Mouse (Mus musculus) layer of hippocampus, adult 11-12 months (tissue): ENCODE data around the gene F830045P16Rik.
"Not testable (repeated sequence)": the region's sequence is repeated elsewhere in the genome, so short reads cannot be mapped to it uniquely, and the experiment has no call there.

ENCODE experiments used
- DNase-seq: peaks from one replicate; pipeline ENCODE4 v3.0.0; 2022; ENCODE audit warnings: low spot score

The F830045P16Rik gene

DNA sequence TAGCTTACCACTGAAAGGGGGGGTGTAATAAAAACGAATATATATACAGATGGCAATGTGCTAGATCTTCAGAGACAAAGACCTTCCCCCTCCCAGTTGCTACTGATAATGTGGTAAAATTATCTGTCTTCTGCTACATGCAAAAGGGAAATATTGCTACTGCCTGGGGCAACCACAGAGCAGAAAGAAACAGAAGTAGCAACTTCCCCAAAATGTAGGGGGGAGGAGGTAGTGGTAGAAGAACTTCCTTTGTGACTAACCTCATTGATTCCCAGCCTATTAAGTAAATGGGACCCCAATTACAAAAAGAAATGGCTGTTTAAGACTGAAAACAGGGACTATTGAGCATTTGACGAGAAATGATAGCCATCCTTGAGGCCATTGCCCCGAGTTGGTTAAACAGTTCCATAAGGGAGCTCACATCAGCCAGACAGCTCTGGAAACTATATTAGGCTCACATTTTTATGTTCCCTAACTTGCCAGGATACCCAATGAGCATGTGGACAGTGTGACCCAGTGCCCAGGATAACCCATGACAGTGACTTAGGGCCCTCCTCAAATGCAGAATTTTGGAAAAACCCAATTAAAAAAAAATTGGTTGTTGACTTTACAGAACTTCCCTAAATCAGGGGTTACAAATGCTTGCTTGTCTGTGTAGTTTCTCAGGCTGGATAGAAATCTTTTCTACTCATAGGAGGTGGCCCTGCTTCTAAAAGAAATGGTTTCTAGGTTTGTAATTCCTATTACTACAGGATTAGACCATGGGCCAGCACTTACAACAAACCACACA, 46.7 kb downstream of the F830045P16Rik start:
- no peak for DNase-seq

DNA sequence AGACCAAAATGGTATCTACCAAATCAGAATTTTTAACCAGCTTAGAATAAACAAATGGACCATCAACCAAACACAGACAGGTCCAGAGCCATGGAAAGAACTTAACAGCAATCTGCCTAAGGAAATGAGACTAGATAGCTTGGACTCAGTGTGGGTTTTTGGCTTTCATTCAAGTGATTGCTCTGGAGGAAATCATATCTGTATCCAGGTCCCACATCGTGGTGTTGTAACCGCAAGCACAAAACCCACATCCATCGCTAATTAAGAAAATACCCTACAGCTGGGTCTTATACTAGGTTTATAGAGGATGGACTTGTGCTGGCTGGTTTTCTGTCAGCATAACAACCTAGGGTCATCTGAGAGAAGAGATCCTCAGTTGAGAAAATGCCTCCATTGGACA, 53.3 kb downstream of the F830045P16Rik start:
- no peak for DNase-seq

DNA sequence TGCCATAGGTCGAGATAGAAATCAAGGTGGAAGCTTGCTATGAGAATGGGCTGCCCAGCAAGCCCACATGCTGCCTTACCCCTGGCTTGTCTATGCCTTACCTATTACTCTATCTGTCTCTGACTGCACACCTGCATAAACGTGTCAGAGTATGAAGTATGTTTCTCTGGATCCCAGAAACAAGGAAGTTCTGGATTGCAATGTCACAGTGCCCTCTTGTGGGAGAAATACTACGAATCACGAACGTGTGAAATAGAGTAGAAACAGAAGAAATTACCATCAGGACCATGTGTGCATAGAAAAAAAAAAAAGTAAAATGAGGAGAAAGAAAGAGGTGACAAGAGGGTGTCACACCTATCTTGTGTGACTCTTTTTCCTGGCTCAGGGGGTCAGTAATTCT, 64.5 kb downstream of the F830045P16Rik start:
- peak; percentile 47 for DNase-seq

DNA sequence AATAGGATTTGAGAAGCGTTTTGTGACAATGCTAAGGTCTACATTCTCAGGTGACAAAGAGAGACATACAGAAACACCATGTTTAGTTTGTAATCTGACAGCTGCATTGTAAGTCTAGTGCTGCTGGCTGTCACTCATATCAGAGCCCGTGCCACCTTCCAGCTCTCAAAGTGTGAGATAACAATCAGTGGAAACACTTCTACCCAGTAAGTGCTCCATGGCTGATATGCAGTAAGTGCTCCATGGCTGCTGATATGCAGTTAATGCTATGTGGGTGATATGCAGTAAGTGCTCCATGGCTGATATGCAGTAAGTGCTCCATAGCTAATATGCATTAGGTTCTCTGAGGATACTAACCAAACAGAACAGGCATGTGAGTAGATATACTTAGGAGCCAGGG, 65.6 kb downstream of the F830045P16Rik start:
- DNase-seq, result no peak

DNA sequence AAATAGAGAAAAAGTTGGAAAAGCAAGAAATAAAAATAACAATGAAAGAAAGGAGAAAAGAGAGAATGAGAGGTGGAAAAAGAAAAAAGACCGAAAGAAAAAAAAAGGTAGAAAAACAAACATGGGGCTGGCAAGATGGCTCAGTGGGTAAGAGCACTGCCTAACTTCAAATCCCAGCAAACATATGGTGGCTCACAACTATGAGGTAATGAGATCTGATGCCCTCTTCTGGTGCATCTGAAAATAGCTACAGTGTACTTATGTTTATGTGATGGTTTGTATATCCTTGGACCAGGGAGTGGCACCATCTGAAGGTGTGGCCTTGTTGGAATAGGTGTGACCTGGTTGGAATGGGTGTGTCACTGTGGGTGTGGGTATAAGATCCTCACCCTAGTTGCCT, 97.6 kb downstream of the F830045P16Rik start:
- DNase-seq, result not testable (repeated sequence)

DNA sequence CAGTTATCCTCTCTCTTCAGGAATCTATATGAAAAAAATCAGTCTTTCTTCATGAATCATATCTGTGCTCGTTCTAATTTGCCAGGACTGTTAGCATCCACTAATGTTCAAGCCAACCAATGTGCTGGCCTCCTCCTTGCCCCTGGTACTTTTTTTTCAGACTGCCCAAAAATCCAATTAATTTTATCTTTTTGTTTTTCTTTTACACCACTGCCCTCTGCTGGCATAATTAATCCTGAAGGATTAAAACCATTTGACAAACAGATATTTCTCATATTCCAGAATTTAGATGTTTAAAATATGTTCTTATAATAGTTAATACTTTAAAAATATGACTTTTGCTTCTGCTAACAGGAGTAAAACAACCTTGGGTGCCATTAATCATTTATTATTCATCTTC, 101.2 kb downstream of the F830045P16Rik start:
- DNase-seq, result no peak

DNA sequence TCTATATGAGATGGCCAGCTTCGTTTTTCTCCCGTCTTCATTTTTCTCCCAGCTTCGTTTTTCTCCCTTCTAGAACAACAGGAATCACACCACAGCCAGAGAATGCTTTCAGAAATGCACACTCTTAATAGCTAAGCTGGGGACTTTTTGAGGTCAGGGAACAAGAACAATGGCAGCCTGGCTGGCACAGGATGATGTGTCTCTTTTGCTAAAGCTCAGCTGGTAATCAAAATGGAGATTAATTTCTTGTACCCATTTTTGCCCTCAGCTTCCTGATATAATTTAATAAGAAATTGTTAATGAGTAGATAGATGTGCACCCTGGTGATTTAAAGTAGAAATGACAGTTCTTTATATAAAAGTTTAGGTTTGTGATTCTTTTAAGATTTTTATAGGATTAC, 112.7 kb downstream of the F830045P16Rik start:
- DNase-seq, result no peak

DNA sequence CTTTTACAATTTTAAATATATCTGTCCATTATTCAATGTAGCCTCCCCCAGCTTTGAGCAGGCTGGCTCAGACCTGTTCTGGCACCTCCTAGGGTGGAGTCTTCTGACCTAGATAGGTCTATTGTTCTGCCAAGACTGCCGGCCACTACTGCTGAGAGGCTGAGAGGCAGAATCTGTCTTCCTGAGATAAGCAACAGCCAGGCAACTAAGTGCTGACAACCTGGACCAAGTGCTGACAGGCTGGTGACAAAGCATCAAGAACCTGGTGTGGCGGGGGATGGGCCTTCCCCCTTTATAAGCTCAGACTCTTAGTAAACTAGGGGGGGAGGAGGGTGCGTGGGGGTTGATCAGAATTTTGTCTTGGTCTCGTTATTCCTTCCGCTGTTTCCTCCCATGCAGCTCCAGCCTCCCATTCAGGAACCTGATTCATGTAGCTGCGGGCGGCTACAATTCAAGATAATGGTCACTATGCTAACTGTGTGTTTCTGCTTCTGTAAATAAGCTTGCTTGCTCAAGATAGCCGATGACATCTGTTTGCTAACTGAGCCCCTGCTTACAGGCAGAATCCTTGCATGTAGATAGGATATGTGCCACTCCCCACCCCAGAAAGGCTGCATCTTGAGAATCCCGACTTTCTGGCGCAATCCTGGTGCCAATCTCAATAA, 115.4 kb downstream of the F830045P16Rik start:
- no peak for DNase-seq

DNA sequence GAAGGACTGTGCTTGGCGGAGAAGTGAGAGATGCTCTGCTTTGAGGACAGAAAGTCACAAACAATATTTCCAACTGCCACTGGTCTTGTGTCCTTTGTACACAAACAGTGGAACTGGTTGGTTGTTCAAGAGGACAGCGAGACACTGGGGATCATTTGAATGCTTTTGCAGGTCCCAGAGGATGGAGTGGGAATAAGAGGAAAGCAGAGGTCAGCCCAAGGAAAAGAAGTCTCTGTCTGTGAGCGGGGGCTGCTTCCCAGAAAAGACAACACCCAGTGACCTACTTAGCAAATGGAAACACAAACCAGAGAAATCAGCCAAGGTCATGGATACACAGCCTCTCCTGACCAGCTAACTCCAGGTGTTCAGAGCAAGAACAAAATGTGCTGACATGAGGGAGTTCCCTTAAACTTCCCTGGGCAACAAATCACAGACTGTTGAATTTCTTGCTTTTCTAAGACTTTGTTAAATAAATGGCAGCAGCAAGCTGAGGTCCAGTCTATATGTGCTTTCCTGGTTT, 117.0 kb downstream of the F830045P16Rik start:
- no peak for DNase-seq

DNA sequence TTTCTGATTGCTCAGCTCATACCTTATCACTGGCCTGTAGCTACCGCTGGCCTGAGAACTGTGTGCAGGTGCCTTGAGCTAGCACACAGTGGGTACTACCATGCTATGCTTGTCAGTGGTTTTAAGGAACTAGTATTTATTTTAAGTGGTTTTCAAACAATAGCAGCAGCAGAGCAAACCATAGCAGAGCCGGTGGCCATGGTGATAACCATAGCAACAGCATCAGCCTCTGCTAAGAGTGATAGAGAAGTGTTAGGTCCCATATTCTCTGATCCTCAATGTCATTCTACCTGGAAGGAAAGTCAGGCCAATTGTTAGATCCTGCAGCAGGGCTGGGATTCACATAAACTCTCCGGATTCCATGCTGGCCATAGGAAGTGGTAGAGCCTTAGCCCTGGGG, 121.8 kb downstream of the F830045P16Rik start:
- DNase-seq, result no peak

DNA sequence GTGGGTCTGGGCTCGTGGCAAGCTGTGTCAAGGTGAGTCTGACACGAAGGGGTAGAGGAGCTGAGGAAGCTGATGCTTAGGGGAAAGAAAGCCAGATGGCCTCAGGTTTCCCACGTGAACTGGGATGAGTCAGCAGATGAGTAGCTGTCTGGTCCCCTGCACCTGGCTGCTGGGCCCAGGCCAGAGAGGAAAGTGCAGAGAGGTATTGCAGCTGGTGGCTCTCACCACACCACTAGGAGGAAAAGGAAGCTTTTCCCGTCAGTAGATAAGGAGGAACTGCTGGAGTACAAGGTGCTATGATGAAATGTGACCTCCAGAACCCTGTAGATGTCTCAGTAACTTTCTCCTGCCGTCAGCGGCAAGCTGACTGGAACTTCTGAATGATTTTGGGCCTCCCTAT, 122.9 kb downstream of the F830045P16Rik start:
- no peak for DNase-seq

DNA sequence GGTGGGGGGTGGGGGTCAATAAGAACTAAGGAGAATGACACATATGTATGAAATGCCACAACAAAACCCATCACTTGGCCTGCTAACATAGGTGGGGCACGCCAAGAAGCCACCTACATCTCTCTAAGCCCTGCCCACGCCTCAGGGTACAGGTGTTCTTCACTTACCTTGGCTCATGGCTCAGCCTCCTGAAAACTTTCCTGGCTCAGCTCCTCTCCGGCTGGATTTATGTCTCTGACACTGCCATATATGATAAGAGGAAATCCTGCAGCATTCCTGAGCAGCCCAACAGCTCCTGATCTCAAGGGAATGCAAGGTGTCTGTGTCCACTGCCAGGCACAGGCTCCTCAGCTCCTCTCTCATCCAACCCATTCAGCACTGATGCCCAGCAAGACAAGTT, 124.8 kb downstream of the F830045P16Rik start:
- no peak for DNase-seq

DNA sequence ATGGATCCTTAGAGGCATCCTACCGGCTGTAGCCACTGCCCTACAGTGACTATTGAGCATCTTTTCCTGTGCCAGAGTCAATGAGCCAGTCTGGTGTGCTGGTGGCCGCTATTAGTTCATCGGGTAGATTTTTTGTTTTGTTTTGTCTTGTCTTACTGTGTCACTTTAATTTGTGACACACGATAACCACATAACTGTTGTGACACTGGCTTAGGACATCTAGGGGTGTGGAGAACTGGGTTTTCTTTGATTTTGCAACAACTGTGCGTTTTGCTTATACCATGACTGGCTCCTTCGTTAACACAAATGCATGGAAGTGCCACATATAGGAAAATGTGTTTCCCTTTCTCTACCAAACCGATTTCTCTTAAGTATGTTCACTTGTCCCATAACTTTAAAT, 126.1 kb downstream of the F830045P16Rik start:
- no peak for DNase-seq

DNA sequence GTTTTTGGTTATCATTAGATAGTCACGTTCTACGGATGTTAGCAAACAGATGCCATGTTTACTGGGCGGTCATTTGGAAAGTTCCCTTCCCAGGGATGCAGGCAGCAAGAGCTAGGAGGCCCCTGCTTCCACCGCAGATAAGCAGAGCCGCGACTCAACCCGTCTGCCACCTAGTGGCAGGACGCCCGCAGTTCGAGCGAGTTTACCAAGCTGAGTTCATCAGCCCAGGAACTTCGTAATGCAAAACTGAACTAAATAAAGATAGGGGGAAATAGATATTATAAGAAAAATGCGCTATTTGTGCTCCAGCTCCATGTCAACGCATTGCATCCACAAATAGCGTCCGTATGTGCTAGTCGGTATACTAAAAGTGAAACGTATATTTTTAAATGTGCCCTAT, 127.9 kb downstream of the F830045P16Rik start:
- peak; percentile 84 for DNase-seq
